Mouse (Mus musculus): ENCODE measurements around the gene Il10.

The Il10 gene

DNA sequence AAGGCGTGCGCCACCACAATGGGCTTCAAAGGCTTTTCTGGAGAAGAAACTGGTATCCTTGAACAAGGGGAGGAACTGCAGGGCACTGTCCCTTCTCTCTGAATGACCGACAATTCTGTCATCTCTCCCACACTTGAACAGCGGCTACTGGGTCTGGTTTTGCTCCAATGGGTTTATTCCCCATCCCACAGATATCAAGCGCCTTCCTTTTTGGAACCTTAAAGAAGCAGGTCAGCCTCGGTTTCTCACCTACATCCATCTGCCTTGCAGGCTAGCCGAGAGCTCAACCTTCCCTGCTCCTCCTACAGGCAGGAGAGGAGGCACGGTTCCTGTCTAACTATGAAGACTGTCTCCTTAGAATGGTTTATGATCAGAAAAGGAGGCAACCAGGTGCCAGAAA lies 29.3 kb downstream of the Il10 start:
- no peak for DNase-seq (ENCODE audit: low spot score in 2 of 2)

- no peak for DNase-seq (ENCODE audit: low spot score in 2 of 2)
Measured at GRCm38 (mm10) chr1:131049361-131049806, 29.7 kb downstream of the Il10 start.

DNA sequence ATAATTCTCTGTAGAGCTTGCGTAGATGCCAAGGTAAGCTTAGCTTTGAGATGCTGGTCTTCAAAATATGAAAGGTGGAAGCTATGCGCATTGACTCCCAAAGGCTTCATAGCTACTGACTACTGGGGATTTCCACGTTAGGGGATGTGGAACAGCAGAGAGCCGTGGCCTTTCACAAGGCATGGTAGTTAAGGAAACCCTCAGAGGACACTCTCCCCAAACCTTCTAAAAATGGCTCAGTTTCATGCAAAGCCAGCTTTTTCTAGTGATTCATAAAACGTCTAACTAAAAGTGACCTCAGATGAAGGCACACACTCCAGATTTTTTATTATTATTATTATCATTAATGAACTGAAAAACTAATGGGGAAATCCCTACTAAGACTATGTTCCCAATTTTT lies 30.4 kb downstream of the Il10 start:
- DNase-seq (ENCODE audit: low spot score in 2 of 2) = no peak

GRCm38 (mm10) chr1:131050617-131051016 lies 31.0 kb downstream of the Il10 start:
- DNase-seq (ENCODE audit: low spot score in 2 of 2) = no peak

GRCm38 (mm10) chr1:131051073-131051472 lies 31.4 kb downstream of the Il10 start:
- DNase-seq (ENCODE audit: low spot score in 2 of 2) = no peak

GRCm38 (mm10) chr1:131053239-131053638 lies 33.6 kb downstream of the Il10 start:
- peak in 1 of 2 experiments; percentile 50 for DNase-seq (ENCODE audit: low spot score in 2 of 2)

GRCm38 (mm10) chr1:131053656-131054055 lies 34.0 kb downstream of the Il10 start:
- DNase-seq (ENCODE audit: low spot score in 2 of 2) = no peak

GRCm38 (mm10) chr1:131054251-131054650 lies 34.6 kb downstream of the Il10 start:
- DNase-seq (ENCODE audit: low spot score in 2 of 2) = no peak

- DNase-seq (ENCODE audit: low spot score in 2 of 2) = no peak
Measured at GRCm38 (mm10) chr1:131058431-131058830, 38.8 kb downstream of the Il10 start.

GRCm38 (mm10) chr1:131059411-131059810 lies 39.8 kb downstream of the Il10 start:
- DNase-seq (ENCODE audit: low spot score in 2 of 2) = no peak

- no peak for DNase-seq (ENCODE audit: low spot score in 2 of 2)
Measured at GRCm38 (mm10) chr1:131059841-131060240, 40.2 kb downstream of the Il10 start.

GRCm38 (mm10) chr1:131060290-131061253 lies 40.9 kb downstream of the Il10 start:
- DNase-seq (ENCODE audit: low spot score in 2 of 2) = peak in 1 of 2 experiments; percentile 44

GRCm38 (mm10) chr1:131061740-131062254 lies 42.2 kb downstream of the Il10 start:
- no peak for DNase-seq (ENCODE audit: low spot score in 2 of 2)

- DNase-seq (ENCODE audit: low spot score in 2 of 2) = no peak
Measured at GRCm38 (mm10) chr1:131062821-131063220, 43.2 kb downstream of the Il10 start.

DNA sequence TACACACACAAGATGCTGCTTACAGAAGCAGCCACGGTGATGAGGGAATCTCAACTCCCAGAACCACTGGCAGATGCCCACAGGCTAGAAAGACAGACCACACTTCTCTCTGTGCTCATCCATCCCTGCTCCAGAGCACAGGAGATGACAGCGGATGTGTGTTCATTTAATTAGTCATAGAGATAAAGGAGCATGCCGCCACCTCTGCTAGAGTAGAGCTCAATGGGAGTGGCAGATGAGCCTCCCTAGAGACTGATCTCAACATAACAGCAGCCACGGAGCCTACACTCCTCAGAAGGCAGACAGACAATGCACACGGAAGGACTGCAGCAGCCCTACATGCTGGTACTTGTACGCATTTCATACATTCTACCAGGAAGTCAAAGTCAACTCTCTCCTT lies 44.6 kb downstream of the Il10 start:
- DNase-seq (ENCODE audit: low spot score in 2 of 2) = no peak

- DNase-seq (ENCODE audit: low spot score in 2 of 2) = no peak
Measured at GRCm38 (mm10) chr1:131068011-131068727, 48.5 kb downstream of the Il10 start.

DNA sequence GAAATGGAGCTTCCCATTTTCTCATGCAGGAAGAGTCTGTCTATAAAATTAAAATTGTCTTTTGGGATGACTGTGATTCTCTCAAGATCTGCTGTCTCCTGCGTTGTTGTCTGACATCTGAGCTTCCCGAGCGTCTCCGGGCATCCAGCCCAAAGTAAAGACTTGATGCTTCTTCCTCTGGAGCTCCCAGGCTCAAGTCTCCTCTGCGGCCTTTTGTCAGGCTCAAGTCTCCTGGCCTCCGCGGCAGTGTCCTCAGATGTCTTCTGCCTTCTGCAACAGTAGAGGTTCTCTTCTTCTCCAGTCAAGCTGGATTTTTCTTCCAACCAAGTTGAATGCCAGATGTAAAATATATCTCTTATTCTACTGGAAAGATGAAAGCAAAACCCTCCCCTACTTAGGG lies 49.4 kb downstream of the Il10 start:
- DNase-seq (ENCODE audit: low spot score in 2 of 2) = no peak

DNA sequence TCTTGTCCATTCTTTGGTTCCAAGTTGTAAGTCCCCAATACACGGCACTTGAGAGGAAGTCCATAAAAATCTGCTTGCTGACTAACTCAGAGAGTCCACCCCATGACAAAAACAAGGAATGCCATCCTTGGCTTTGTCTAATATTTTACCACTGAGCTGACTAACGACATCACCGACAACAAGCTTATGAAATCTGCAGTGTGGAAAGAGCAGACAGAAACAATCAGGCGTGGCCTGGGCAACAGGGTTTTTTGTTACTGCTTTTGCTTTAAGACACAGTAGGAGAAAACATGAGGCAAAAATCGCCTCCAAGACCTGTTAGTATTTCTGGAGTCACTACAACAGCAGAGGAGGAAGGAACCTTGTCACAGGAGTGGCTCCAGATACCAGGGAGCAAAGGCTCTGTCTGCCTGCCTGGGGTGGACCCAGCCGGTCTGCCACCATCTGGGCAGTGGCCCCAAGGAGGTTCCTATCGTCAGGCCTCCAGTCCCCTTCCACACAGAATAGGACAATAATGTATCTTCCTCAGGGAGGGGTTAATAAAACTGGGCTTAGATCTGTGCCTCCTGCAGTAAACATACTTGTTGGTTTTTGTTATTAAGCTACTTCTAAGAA lies 52.8 kb downstream of the Il10 start:
- DNase-seq (ENCODE audit: low spot score in 2 of 2) = no peak

- no peak for DNase-seq (ENCODE audit: low spot score in 2 of 2)
Measured at GRCm38 (mm10) chr1:131074524-131074938, 54.9 kb downstream of the Il10 start.
